Mouse (Mus musculus): ENCODE results near the gene Ids.

The Ids gene

GRCm38 (mm10) chrX:70364661-70365613 is at the start of gene Ids:
Gene Ids, minus strand, starts transcription at chrX:70365084.
- in situ Hi-C loops (cut with MboI, MseI), result loop anchor here (10.0 kb wide), 1 partner anchor 1690 kb away; the partner anchor contains the start of gene Fmr1

GRCm38 (mm10) chrX:70392636-70393035 is 27.8 kb upstream of the Ids start:
- in situ Hi-C loops (cut with MboI, MseI), result loop anchor here (5.0 kb wide), 1 partner anchor 155 kb away; no protein-coding TSS in a partner anchor

- in situ Hi-C loops (cut with MboI, MseI), result no loop called here
Observed at GRCm38 (mm10) chrX:70385962-70386351, 21.1 kb upstream of the Ids start.

- in situ Hi-C loops (cut with MboI, MseI), result no loop called here
Observed at GRCm38 (mm10) chrX:70385276-70385961, 20.5 kb upstream of the Ids start, which contains the start of gene 1110012L19Rik. Gene 1110012L19Rik, plus strand, starts transcription at chrX:70385877.

- in situ Hi-C loops (cut with MboI, MseI), result no loop called here
Observed at GRCm38 (mm10) chrX:70384917-70385275, 20.0 kb upstream of the Ids start.

- in situ Hi-C loops (cut with MboI, MseI), result loop anchor here (5.0 kb wide), 1 partner anchor 198 kb away; no protein-coding TSS in a partner anchor
Observed at GRCm38 (mm10) chrX:70374469-70375110, 9.7 kb upstream of the Ids start.

GRCm38 (mm10) chrX:70369758-70370157 is 4.9 kb upstream of the Ids start:
- in situ Hi-C loops (cut with MboI, MseI), result loop anchor here (5.0 to 10.0 kb wide), 2 partner anchors 203 to 1695 kb away; partner anchors contain the start of gene Fmr1

GRCm38 (mm10) chrX:70364202-70364601 is 682 bp downstream of the Ids start:
- in situ Hi-C loops (cut with MboI, MseI), result loop anchor here (10.0 kb wide), 1 partner anchor 1689 kb away; the partner anchor contains the start of gene Fmr1

- in situ Hi-C loops (cut with MboI, MseI), result loop anchor here (10.0 kb wide), 1 partner anchor 1689 kb away; the partner anchor contains the start of gene Fmr1
Observed at GRCm38 (mm10) chrX:70363446-70363845, 1.4 kb downstream of the Ids start.

- in situ Hi-C loops (cut with MboI, MseI), result loop anchor here (10.0 kb wide), 1 partner anchor 1688 kb away; the partner anchor contains the start of gene Fmr1
Observed at GRCm38 (mm10) chrX:70362985-70363384, 1.9 kb downstream of the Ids start.

- in situ Hi-C loops (cut with MboI, MseI), result no loop called here
Observed at GRCm38 (mm10) chrX:70330202-70330843, 34.6 kb downstream of the Ids start.

GRCm38 (mm10) chrX:70328530-70329143 is 36.2 kb downstream of the Ids start:
- in situ Hi-C loops (cut with MboI, MseI), result no loop called here

GRCm38 (mm10) chrX:70327656-70328055 is 37.2 kb downstream of the Ids start:
- in situ Hi-C loops (cut with MboI, MseI), result no loop called here

- in situ Hi-C loops (cut with MboI, MseI), result no loop called here
Observed at GRCm38 (mm10) chrX:70319254-70319653, 45.6 kb downstream of the Ids start.

GRCm38 (mm10) chrX:70314949-70315641 is 49.8 kb downstream of the Ids start:
- in situ Hi-C loops (cut with MboI, MseI), result no loop called here

Measured in T-helper 1 cell (primary cell).